Mouse (Mus musculus) heart, postnatal 0 days (tissue): ENCODE results near the gene Zfp574.

Source experiments
- CTCF ChIP-seq: IDR thresholded peaks from 2 replicates; pipeline ENCODE4 v1.5.1; 2016; ENCODE audit warnings: antibody characterized with exemption, control low read depth, low read depth
- EP300 ChIP-seq: IDR thresholded peaks from 2 replicates; pipeline ENCODE4 v1.6.1; 2016; ENCODE audit warnings: antibody characterized with exemption, low read depth

DNA sequence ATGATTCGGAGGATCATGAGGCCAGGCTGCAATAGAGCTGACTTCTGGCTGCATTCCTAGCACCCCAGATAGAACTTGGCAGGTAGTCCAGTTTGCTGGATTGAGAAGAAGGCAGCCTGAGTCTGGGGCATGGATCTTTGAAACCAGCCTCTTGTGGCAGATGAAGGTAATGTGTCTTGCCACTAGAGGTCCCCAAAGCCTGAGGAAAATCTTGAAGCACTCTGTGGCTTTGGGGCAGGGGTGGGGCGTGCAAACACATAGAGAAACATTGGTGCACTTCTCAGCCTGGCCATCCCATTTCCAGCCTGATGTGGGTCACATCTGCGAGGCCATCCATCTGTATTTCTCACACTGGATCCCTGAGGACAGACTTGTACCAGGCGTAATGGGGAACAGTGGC lies 10.1 kb downstream of the Zfp574 start:
- TF ChIP-seq CTCF, result peak; percentile 62
- TF ChIP-seq EP300, result no peak
